Mouse (Mus musculus) adrenal gland, postnatal 25 days (tissue): ENCODE measurements around the gene Zbtb24. TPM values are rescaled to one million over a fixed set of nuclear protein-coding genes. Genes with fewer than 3 reads are reported as not detected.
A peak's percentile ranks its signal among the peaks of the same experiment; 100 is the strongest.

Experiments used
- DNase-seq: peaks from one replicate; pipeline ENCODE4 v3.0.0; 2021; ENCODE audit warnings: mixed read lengths
- total RNA-seq: library from RNA; stranded (reverse); gene quantifications from 2 replicates; pipeline ENCODE4 v1.2.3, GENCODE M21; 2021

The Zbtb24 gene
- total RNA-seq, 1 experiment from 2014 or later, result 26.0 TPM

DNA sequence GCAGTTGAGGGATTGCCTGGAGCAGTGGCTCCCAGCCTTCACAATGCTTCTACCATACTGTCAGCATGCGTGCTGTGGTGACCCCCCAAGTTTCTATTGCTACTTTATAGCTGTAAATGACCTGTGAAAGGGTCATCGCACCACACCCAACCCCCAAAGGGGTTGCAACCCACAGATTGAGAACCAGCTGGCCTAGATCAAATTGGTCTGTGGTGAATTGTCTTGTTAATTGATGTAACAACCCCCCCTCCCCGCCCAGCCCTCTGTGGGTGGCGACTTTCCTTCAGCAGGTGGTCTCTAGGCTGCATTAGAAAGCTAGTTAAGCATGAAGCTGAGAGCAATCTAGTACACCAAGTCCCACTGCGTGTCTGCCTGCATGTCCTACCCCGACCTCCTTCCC, 17.1 kb downstream of the Zbtb24 start:
- no peak for DNase-seq

DNA sequence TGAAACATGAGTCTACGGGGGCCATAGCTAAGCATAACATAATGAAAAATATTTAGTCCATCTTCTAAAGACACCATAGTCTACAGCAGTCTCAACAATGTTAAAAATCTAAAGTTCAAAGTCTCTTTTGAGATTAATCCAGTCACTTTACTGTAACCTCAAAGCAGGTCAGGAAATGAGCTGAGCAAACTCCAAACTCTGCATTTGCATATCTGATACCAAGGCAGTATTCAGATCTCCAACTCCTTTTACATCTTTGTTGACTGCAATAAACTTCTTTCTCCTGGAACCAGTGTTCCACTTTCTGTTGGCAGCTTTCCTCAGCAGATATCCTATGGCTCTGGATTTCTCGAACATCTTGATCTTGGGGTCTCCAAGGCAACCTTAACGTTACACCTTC, 20.5 kb downstream of the Zbtb24 start:
- no peak for DNase-seq

DNA sequence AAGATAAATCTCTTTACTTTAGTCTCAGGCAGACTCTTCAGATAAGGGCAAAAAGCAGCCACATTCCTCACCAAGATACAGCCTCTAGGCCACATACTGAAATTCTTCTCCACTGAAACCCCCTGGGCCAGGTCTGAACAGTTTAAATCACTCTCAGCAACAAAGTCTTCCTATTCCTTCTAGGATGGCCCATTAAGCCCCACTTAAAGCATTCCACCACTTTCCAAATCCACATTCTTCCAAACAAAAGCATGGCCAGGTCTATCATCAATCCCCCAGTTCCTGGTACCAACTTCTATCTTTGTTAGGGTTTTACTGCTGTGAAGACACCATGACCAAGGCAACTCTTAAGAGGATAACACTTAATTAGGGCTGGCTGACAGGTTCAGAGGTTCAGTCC, 22.4 kb downstream of the Zbtb24 start:
- DNase-seq, result no peak

DNA sequence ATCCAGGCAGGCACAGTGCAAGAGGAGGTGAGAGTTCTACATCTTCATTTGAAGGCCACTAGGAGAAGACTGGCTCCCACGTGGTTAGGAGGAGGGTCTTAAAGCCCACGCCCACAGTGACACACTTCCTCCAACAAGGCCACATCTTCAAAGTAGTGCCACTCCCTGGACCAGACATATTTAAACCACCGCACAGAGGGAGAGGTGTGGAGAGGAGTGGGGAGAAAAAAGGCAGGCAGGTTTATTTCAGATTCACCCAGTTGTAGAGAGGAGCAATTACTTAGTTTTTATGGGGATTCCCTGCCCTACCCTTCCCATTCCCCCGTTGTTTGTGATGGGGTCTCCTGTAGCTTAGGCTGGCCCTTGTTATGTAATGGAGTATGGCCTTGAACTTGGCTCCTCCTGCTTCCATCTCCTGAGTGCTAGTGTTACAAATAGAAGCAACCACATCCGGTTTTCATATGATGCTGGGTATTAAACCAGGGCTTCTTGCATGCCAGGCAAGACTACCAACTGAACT, 22.8 kb downstream of the Zbtb24 start:
- DNase-seq, result no peak

DNA sequence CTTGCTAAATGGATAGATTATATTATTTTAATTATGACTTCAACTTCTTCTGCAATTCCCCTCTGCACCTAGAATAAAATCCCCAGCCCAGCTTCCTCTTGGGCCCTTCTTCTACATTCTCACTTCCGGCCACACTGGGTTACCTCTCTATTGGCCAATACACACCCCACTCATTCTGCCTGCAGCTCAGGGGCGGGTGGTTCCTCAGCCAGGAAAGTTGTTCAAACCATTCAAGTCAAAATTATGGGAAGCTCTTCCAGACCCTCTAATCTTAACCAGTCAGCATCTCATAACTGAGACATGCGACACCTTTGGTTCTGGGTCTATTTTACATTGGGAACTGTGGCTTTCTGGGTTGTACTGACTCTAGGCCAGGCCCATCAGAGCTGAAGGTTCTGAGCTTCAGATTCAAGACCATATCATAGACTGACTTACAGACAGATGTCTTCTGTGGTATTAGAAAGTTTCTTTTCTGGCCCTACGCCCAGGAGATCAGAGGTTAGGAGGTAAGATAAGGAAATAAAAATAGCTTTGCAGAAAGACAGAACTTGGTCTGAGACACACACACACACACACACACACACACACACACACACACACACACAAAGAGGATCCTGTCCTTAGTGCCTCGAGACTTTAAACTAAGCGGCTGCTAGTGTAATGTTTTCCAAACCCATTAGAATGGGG, 23.7 kb downstream of the Zbtb24 start:
- DNase-seq, result no peak

DNA sequence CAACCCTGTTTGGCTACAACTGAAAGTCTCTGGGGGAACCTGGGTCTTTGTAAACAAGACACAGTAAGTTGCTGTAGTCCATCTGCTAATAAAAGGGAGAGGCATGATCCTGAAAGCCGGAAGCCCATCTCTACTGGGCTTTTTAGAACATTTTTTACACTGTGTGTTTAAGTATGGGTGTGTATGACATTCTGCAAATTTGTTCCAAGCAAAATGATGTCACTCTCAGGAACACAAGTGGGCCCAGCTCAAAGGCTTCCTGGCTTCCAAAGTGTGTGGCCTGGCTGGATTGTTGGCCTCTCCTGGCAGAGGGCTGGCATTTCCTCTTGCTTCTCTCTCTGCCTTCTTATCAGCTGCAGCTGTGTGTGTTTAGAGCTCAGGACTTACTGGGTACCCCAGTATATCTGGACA, 24.8 kb downstream of the Zbtb24 start:
- DNase-seq, result no peak

DNA sequence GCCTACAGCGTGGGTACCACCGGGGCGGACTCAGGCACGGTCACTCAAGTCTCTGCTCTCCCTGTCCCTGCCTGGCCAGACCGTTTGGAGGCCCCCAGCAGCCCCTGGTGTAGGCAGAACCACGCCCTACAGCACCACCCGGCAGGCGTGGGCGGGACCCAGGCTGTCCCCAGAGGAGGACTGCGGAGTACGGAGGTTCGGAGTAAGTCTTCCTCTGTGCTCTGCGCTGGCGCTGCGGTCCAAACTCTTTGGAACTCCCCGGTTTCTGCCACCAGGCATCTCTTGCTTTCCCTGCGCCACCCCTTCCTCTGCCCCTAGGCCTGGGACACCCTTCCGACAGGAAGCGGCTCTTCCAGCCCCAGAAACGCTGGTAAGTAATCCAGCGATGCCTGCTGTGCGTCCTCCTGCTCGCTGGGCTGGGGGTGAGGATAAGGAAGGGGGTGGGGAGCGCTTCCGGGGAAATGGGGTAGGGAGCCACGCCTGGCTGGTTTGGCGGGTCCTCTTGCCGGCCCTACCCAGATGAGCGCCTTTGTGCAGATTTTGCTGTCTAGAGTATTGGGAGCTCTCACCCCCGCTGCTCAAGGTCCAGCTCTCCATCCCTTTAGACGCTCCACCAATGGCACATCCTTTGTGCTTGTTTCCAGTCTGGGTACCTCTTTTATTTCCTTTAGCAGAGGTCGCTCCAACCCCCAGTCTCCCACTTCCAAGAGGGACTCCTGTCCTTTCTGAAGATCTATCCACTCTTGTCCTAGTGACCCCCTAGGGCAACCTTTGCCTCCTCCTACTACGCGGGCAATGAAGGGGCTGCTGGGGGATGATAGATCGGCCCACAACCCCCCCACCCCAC, 26.2 kb downstream of the Zbtb24 start, which contains the start of gene Mical1:
Gene Mical1, plus strand, starts transcription at position 144 of the 847 bp plus-strand sequence.
- peak; percentile 54 for DNase-seq

DNA sequence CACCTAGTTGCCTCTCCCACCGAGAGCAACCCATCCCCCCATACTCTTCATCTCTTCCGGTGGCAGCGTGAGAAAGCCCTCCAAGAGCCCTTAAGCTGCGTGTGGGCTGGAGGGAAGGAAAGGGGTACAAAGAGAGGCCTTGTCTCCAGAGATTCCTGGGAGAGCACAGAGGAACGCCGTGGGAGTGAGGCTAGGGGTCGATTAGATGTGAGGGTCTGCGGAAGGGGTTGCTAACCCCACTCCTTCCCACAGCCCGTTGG, 26.8 kb downstream of the Zbtb24 start:
- no peak for DNase-seq

DNA sequence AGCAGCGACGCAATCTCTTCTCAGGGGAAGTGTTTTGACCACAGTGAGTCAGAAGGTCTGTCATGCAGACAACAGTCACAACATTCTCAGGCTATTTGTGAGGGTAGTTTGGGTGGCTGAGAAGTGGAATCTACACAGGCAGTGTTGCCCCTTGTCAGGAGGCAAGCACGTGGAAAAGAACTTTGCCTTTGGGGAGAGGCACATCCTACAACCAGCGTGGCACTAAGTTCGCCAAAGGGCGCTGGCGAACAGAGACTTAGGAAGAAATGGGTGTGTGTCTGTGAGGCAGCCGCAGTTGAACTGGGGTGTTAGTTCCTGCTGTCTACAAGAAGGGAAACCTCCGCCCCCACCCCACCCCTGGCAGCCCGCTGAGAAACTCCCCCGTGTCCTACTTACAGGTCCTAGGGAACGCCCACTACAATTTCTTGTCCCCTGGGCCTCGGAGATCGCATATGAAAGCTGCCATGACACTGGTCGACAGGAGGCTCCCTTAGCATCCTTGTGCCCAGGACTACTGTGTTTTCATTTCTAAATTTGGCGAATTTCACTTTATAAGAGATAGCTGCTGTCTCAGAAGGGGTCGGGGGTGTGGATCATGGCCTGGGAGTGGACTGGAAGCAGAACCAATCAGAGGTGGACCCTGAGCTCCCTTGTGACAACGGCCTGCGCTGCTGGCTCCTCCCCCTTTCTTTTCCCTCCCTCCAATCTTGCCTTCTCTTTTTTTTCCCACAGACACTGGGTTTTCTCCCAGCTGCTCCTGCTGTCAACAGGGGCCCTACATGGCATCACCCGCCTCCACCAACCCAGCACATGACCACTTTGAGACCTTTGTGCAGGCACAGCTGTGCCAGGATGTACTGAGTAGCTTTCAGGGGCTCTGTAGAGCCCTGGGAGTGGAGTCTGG, 27.3 kb downstream of the Zbtb24 start:
- peak; percentile 28 for DNase-seq

DNA sequence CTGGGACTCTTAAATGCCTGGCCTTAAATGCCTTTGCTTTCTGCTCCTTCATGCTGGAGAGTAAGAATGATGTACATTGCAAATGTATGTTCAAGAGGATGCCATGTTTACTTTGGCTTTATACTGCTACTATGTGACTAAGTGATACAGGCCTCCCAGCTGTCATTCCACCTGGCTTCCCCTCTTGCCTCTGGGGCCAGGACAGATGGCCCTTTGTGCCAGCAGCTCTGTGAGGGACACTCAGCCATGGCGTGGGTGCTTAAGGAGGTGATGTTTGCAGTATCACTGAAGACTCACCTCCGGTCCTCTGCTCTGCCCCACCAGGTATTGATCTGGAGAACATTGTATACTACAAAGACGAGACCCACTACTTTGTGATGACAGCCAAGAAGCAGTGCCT, 29.8 kb downstream of the Zbtb24 start:
- DNase-seq, result no peak

DNA sequence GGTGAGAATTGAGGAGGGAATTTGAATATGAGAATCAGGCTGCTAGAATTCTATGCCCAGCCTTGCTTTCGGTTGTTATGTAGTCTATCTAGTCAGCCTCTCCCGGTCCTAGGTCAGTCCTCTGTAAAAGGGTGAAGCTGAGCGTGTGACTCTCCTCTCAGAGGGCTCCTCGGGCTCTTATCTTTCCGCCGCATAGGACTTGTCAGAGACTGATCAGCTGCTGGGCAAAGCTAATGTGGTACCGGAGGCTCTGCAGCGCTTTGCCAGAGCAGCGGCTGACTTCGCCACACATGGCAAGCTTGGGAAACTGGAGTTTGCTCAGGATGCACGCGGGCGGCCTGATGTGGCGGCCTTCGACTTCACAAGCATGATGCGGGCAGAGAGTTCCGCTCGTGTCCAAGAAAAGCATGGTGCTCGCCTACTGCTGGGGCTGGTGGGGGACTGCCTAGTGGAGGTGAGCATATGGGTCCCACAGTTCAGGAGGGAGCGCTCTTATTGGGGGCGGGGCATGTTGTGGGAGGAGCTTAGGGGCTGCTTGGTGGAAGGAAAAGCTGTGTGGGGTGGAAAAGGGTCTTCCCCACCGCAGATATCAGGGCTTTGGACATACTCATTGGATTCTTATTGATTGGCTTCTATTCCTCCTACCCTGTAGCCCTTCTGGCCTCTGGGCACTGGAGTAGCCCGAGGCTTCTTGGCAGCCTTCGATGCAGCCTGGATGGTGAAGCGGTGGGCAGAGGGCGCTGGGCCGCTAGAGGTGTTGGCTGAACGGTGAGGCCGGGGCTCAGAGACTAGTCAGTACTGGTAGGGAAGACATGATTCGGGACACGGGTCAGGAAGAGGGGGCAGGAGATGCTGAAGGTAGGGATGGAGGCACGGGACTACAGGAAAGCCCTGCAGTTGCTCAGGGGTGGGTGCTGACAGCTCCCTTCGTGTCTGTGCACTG, 31.0 kb downstream of the Zbtb24 start:
- no peak for DNase-seq

DNA sequence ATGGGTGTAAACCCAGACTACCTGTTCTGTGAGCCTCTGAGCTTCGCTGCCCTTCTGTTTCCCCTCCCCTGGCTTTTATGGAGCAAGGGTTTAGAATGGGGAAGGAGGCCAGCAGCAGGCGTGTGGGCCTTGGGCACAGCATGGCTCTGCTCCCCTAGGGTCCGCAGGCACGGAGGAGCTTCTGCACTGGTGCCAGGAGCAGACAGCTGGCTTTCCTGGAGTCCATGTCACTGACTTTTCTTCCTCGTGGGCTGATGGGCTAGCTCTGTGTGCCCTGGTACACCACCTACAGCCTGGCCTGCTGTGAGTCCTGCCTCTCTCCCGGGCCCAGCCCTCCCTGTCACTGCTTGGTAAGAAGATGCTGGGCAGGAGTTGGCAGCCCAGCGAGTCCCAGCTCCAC, 32.3 kb downstream of the Zbtb24 start:
- DNase-seq, result no peak

DNA sequence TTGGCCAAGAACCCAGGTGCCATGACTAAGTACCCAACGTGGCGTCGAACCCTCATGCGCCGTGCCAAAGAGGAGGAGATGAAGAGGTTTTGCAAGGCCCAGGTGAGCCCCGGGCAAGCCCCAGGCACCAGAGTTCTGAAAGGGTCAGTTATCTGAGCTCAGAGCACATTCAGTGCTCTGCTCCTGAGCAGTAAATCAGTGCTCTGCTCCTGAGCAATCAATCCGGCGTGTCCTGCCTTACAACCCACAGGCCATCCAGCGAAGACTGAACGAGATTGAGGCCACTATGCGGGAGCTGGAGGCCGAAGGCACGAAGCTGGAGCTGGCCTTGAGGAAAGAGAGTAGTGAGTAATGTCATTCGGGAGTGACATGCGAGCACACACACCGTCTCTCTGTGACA, 35.6 kb downstream of the Zbtb24 start:
- no peak for DNase-seq

DNA sequence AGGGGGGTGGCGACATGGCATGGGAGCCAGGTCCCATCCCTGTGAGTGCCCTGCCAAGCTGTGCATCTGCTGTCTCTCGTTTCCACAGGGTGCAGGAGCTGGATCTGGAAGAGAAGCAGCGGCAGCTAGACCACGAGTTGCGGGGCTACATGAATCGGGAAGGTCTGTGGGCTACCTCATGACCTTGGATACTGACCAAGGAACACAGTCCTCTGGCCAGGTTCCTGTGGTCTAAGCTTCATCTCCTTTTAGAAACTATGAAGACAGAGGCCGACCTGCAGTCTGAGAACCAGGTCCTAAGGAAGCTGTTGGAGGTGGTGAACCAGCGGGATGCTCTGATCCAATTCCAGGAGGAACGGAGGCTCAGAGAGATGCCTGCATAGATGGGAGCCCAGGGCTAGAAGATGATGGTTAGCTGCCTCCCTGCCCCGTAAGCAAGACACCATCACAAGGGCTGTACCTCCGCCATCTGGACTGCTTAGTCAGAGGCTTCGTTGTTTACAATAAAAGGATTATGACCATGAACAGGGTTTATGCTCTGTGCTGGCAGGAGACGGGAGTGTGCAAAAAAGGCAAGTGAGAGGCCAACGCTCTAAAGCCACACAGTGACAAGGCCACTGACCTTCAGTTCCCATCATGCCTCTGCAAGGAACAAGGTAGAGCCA, 36.5 kb downstream of the Zbtb24 start:
- no peak for DNase-seq

DNA sequence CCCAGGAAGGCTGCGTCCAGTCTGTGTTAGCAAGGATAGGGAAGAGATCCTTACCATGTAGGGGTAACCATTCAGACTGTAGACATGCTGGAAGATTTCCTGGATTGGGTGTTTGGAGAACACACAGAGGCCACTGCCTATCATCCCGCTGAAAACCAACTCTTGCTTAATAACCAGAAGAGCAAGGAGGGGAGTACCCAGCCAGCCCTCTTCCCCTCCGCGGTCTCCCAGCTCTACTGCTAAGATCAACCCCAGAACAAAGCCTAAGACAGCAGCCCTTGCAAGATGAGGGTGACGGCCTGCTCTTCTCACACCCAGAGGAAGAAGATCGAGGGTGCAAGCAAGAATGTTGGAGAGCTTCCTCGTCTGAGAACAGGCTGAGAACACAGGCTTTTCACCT, 38.7 kb downstream of the Zbtb24 start:
- DNase-seq, result no peak

DNA sequence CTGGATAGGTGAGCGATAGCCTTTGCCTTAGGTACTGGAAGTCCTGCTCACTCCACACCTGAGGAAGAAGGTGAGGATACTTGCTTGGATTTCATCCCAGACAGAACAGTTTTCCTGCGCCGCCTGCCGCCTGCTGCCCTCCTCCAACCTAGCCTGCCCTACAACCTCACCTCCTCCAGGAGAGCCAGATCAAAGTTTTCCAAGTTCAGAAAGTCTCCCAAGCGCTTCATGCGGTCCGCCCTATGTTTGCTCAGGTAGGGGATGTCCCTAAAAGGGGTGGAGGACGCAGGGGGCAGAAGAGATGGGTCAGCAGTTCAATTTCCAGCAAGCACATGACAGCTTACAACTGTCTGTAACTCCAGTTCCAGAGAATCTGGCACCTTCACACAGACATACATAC, 39.1 kb downstream of the Zbtb24 start:
- no peak for DNase-seq

DNA sequence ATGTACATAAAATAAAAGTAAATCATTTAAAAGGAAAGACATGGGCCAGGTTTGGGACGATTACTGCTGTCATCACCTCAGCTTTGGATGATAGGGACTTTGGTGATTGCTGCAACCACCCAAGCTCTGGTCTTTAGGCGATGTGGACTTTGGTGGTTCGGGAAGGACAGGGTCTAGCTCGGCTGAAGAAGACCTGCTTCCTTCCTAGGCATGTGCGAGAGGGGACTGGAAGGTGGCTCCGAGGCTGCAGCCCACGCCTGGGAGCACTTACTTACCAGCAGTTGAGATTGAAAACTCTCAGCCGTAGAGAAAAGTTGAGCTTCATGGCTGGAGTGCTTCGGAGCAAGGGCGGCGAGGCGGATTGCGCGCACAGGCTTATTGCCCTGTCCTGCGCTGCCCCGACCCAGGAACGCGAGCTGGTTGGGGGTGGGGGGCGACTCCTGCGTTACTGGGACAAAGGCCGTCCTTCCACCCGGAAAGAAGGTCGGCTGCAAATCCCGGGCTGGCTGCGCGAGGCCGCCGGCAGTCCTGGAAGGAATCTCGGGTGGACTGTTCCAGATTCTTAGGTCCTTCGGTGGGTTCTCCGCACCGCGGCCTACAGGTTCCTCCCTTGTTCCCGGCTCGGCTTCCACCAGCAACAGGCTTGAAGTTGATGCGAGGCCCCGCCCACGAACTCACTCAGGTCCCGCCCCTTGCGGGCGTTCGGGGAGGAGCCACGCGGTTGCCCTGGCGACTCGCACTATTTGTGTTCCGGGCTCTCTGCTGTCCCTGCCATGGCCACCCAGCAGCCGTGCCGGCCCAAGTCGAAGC, 39.7 kb downstream of the Zbtb24 start, which contains the start of the genes Smpd2 and Ppil6:
Gene Smpd2, minus strand, starts transcription at position 662 of the 810 bp plus-strand sequence.
Gene Ppil6, plus strand, starts transcription at position 732 of the 810 bp plus-strand sequence.
- DNase-seq, result peak; percentile 95

DNA sequence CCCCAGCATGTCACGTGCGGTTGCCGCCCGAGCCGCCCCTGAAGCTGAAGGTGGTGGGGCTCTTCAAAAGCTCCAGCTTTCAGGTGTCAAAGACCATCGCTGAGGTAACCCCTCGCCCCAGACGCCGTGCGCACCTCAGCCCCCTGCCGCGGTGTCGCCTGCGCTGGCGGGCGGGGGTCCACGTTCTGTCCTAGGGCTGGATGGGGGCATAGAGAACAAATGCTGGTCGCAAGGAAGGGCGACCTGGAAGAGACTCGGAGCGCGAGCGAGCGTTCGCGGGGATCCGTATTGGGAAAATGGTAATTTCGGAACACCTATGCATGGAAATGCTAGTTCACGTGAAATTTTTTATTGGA, 40.3 kb downstream of the Zbtb24 start:
- DNase-seq, result no peak

DNA sequence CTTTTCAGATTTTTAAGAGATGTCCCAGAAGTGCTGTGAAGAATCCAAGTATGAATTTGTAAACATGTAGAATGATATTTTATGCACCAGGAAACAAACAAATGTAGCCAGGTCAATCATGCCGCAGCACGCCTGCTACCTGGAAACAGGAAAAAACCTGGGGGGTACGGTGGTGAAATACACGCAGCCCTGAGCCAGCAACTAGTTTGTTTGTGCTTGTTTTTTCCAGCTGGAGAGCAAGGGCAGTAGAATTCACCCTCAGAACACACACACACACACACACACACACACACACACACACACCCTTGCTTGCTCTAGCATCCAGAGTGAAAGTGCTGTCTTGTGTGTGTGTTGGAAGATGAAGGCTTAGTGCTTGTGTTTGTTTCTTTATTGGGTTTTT, 40.9 kb downstream of the Zbtb24 start:
- DNase-seq, result no peak

DNA sequence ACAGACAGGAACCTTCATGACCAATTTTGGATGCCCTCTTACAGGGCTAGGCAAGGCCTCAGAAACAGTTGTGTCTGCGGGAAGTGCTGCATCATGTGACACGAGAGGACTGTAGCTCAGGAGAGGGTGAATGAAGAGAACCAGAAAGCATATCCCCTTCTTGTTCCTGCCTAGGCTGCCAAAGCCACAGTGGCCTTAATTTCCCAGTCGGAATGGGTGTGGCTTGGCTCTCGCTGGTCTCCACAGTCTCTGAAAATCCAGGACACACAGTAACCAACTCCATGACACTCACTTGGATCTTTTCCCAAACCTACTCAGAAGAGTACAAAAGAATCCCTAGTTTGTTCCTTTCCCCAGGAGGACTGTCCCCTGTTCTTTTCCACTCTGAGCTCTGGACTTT, 50.8 kb downstream of the Zbtb24 start:
- peak; percentile 39 for DNase-seq
